Mouse (Mus musculus) heart, embryonic 15.5 days (tissue): ENCODE measurements around the gene Sh2b1. TPM values are rescaled to one million over a fixed set of nuclear protein-coding genes. Genes with fewer than 3 reads are reported as not detected.

Source experiments
- polyA plus RNA-seq: library from polyadenylated mRNA; unstranded; fragments of >200 nt; fragmentation: Nextera tagmentation; extraction: Ambion mirVana; gene quantifications from 2 replicates; pipeline ENCODE4 v1.2.1, GENCODE M21; 2015

Sh2b1 gene
- polyA plus RNA-seq, 1 experiment from 2014 or later: 37.1 TPM

Other genes starting within 250 kb of the Sh2b1 start
- gene Sbk1, start 202.8 kb downstream of the Sh2b1 start, polyA plus RNA-seq: 11.2 and 16.4 TPM in 2 replicates
- gene Lat, start 105.9 kb downstream of the Sh2b1 start, polyA plus RNA-seq: 4.3 and 22.6 TPM in 2 replicates
- 36.0 and 46.3 TPM in 2 replicates for gene Spns1, start 98.0 kb downstream of the Sh2b1 start, polyA plus RNA-seq
- gene Nfatc2ip, start 78.7 kb downstream of the Sh2b1 start, polyA plus RNA-seq: 1.4 and 2.6 TPM in 2 replicates
- gene Cd19, start 60.5 kb downstream of the Sh2b1 start, polyA plus RNA-seq: 0.09 TPM in 1 of 2 replicates, not detected in the other
- gene Rabep2, start 46.7 kb downstream of the Sh2b1 start, polyA plus RNA-seq: 16.3 and 22.8 TPM in 2 replicates
- gene Atp2a1, start 12.3 kb downstream of the Sh2b1 start, polyA plus RNA-seq: 0.72 and 1.8 TPM in 2 replicates
- gene Tufm, start 11.9 kb upstream of the Sh2b1 start, polyA plus RNA-seq: 170 and 182 TPM in 2 replicates
- gene Atxn2l, start 28.0 kb upstream of the Sh2b1 start, polyA plus RNA-seq: 31.0 and 42.0 TPM in 2 replicates
- 114 and 119 TPM in 2 replicates for gene Eif3c, start 91.0 kb upstream of the Sh2b1 start, polyA plus RNA-seq
- 0.34 and 0.81 TPM in 2 replicates for gene Apobr, start 109.5 kb upstream of the Sh2b1 start, polyA plus RNA-seq
- 17.6 and 20.7 TPM in 2 replicates for gene Cln3, start 110.4 kb upstream of the Sh2b1 start, polyA plus RNA-seq
- 0.13 and 0.23 TPM in 2 replicates for gene Il27, start 119.5 kb upstream of the Sh2b1 start, polyA plus RNA-seq
- gene Nupr1, start 155.4 kb upstream of the Sh2b1 start, polyA plus RNA-seq: 14.2 and 19.8 TPM in 2 replicates
- gene Sgf29, start 173.9 kb upstream of the Sh2b1 start, polyA plus RNA-seq: 21.0 and 33.5 TPM in 2 replicates
- 13.0 and 14.2 TPM in 2 replicates for gene Sult1a1, start 201.0 kb upstream of the Sh2b1 start, polyA plus RNA-seq
- gene Bola2, start 220.0 kb upstream of the Sh2b1 start, polyA plus RNA-seq: 87.6 and 98.0 TPM in 2 replicates
- gene Slx1b, start 220.4 kb upstream of the Sh2b1 start, polyA plus RNA-seq: 6.7 and 7.7 TPM in 2 replicates
- 13.5 and 71.8 TPM in 2 replicates for gene Coro1a, start 232.4 kb upstream of the Sh2b1 start, polyA plus RNA-seq